Mouse (Mus musculus): ENCODE measurements around the gene Cyp8b1.

Cyp8b1 gene

DNA sequence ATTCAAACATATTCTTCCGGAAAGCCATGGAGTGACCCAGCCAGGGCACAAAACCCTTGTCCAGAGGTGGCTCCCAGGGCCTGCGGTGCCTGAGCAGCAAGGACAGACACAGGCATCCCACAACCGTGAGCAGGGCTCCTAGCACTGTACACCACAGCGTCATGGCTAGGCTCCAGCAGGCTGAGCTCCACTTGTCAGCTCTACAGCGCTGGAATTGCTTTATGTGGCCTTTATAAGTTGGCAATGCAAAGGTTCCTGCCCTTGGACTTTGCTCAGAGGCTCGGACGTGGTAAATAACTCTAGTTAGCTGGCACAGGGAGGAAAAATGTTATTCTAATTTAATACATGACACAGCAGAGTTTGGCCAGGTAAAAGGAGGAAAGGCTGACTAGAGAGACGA is at the start of gene Cyp8b1:
Gene Cyp8b1, minus strand, starts transcription at position 204 of the 400 bp plus-strand sequence.
- no peak for DNase-seq (ENCODE audit: low spot score)

DNA sequence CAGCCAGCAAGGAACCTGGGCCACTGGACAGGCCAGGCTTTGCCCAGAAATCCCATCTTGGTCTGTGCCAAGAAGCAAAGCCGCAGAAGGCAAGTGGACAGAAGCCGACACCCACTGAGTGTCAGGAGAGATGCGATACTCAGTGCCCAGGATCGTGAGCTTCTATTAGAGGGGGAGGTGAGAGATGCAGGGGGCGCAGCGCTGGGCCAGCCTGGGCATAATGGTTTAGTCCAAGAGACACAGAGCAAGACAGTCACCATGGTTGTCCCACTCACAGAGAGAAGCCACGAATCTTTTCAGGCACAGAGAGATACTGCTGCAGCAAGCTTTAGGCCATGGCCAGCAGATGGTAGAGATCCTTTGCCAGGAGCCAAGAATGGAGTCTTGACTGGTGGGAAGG is 48.8 kb upstream of the Cyp8b1 start:
- no peak for DNase-seq (ENCODE audit: low spot score)

DNA sequence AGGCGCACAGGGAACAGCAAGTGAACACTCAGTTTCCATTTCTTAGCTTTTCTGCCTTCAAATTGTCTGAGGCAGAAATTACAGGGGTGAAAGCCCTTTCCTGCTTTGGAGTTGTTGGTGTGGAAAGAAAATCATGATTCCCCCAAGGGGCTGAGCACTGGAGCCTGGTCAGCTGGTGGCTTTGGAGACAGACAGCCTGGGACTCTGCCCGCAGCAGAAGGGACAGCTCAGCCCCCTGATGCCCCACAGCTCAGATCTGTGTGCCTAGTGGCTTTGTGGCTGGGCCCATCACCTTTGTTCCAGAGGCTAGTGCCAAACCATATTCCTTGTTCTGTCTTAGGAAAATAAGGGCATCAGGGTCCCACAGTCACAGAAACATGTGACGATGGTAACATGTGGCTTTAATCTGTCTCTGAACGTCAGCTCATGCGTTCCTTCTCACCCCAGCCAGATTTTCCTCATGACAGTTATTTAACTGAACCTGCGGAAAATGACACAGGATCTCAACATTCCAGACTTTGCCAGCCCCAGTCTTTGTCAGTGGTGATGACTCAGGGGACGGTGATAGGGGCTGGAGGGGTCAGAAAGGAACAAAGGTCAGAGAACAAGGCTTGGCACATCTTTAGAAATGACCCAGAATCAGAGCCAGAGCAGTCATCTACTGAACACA is 44.0 kb upstream of the Cyp8b1 start:
- DNase-seq (ENCODE audit: low spot score): peak; percentile 34

DNA sequence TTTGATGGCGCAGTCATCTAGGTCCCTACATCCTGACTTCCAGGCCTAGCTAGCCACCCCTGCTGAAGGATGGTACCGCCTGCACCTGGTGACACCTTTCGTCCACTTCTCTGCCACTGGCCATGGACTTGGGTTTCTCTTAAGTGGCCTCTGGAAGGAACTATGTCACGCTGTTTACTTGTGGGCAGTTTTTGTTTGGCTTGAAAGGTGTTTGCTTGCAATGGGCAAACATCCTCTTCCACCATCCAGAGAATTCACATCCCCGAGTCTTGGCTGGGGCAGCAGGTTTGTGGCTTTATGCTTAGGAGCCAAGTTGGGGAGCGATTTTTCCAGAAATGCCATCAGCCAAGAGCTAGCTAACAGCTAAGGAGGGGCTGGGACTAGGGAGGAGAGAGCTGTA is 36.5 kb upstream of the Cyp8b1 start:
- DNase-seq (ENCODE audit: low spot score): no peak

DNA sequence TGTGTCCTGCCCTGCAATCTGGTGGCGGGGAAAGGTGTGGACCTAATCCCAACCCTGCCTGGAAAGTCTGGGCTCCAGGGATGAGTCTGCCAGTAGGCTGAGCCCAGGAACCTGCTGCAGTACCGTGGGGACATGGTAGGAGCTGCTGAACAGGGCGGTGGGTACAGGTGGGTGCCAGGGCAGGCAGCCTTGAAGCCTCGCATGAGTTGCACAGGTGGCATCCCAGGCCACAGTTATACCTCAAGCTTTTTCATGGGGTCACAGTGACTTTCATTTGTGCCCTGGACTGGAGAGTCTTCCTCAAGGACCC is 35.0 kb upstream of the Cyp8b1 start:
- DNase-seq (ENCODE audit: low spot score): no peak

DNA sequence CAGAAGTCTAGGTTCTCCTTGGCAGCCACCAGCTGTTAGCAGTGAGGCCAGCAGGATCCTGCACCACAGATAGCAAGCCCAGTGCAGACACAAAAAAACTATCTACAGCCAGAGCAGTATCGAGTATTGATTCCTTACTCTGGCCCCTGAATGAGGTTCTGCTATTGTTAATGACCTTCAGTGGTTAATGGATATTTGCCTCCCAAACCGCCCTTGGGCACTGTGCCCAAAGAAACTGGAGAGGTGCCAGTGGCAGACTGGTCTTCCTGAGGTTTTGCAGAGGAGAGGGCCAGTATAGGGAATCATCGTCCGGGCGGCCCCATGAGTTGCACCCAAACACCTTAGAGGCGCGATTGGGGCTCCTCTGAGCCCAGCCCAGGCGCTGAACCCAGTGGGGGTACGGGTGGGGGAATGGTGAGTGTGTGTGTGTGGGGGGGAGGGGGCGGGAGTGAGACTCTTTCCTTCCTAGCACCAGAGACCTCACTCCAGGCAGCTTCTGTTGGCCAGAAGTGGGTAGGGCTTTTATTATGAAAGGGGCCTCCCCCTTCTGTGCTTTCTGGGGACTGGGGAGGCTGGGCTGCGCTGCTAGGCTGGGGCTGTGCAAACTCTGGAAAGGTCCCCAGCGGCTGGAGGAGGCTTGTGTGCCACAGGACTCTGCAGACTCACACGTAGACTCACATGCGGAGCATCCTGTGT is 34.5 kb upstream of the Cyp8b1 start, which contains the start of gene Fam198a:
Gene Fam198a, plus strand, starts transcription at position 571 of the 696 bp plus-strand sequence.
- peak; percentile 43 for DNase-seq (ENCODE audit: low spot score)

DNA sequence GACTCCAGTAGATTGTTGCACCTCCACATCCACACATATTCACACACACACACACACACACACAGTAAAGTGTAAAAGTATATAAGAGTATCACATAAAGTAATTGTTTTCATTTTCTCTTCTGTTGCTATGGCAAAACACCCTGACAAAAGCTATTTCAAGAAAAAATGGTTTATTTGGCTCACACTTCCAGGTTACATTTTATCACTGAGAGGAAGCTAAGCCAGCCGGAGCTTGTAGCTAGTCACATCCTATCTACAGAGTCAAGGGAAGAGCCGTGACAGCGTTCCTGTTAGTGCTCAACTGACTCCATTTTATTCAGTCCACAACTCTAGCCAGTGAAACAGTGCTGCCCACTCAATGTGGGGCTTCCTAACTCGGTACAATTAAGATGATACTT is 32.3 kb upstream of the Cyp8b1 start:
- DNase-seq (ENCODE audit: low spot score): no peak

DNA sequence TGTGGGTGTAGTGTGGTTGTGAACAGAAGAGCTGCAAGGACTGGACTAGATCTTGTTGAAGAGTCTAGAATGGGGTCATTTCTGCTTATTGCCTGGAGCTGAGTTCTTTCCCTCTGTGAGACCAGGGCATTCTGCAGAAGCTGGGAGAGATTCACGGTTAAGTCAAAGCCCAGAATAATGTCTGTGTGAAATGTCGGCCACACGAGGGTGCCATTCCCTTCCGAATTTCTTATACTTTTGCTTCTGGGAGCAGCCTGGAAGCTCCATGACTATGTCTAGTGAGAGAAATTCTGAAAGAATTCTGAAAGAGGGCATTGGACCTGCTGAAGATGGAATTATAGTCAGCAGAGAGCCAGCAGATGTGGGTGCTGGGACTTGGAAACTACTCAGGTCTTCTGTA is 31.7 kb upstream of the Cyp8b1 start:
- peak; percentile 70 for DNase-seq (ENCODE audit: low spot score)

DNA sequence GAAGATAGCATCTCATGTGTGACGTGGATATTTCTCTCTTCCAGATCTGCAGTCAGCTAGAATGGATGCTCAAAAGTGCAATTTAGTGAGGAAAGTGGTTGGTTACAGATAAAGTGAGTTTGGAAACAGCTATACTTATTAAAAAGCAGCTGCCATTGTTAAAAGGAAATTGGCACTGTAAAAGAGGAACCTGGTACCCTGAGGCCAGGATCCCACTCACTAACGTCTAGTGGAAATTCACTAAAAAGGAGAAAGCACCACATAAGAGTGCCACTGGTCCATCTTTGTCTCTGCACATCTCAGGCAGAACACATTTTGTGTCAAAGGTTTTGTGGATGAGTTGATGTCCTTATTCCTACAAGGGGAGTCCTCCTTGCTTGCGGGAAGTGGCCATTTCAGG is 27.5 kb upstream of the Cyp8b1 start:
- no peak for DNase-seq (ENCODE audit: low spot score)

DNA sequence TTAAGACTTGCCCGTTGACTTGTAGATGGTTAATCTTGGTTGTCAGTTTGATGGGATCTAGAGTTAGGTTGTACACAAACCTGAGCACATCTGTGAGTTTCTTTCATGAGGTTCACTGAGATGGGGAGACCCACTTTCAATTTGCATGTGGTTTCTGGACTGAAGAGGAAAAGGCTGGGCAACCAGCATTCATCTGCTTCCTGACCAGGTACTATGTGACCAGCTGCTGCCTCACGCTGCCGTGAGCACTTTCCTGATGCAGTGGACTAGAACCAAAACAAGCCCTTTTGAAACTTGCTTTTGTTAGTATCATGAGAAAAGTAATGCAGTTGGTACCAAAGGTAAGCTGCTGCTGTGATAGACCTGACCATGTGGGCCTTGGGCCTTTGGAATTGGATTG is 26.9 kb upstream of the Cyp8b1 start:
- DNase-seq (ENCODE audit: low spot score): no peak

DNA sequence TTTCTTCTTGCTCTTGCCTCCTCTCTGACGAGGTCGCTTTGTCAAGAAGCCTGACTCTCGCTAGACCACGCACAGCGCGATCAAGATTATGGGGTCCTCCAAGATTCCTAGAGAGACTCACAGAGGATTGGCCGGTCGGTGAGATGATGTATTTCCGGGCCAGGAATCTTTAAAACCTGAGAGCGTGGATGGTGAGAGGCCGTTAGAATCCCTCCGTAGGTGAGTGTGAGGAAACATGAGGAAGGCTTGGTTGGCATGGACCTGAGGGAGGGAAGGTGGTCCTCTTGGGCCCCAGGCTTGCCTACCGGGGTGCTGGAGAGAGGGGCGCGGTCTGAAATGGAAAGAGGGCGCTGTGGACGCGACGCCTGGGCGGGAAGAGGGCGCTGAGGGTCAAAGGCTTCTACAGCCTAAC is 21.8 kb upstream of the Cyp8b1 start:
- peak; percentile 66 for DNase-seq (ENCODE audit: low spot score)

DNA sequence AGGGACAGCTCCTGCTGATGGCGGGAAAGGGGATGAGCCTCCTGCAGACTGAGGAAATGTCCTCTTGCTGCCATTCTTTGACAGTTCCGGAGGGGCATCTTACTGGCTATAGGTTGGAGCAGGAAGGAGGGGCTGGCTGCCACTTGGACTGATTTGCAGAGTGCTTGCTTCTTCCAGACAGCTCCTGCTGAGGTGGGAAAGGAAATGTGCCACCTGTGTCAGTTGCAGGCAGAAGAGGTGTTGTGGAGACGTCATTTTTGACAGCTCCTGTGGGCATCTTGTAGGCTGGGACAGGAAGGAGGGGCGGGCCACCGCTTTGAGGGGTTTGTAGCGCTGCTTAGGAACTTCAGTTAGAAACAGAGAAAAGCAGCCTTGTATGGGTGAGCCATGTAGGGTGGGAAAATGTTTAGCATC is 21.4 kb upstream of the Cyp8b1 start:
- DNase-seq (ENCODE audit: low spot score): no peak

DNA sequence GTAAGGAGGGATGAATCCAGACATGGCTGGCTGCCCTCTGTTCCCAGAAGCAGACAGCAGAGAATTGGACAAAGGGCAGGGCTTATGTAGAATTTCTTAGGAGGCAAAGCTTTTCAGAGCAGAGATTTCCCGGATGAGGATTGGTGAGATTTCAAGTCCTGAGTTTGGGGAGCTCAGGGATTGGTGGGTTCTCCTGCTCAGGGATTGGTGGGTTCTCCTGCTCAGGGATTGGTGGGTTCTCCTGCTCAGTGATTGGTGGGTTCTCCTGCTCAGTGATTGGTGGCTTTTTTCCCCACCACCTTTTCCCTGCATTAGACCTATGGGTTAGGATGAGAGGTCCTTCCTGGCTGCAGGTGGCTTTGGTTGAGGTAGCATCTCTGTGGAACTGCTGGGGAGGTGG is 20.8 kb upstream of the Cyp8b1 start:
- DNase-seq (ENCODE audit: low spot score): no peak

DNA sequence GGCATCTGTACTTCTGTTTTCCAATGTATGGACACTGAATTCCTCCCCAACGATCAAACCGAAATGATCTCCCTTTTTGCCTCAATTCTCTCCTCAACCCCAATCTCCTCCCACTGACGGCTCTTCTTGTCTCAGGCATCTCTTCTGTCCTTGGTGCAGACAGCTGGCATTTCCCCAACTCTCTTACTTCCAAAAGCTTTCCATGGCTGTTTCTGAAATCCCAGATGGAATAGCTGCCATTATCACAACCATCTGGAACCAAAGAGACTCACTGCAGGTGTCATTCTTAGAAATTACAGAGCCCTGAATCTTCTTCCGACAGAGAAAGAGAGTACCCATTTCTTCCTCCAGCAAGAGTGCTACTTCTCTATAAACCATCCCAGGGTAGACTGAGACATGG is 18.8 kb upstream of the Cyp8b1 start:
- no peak for DNase-seq (ENCODE audit: low spot score)

DNA sequence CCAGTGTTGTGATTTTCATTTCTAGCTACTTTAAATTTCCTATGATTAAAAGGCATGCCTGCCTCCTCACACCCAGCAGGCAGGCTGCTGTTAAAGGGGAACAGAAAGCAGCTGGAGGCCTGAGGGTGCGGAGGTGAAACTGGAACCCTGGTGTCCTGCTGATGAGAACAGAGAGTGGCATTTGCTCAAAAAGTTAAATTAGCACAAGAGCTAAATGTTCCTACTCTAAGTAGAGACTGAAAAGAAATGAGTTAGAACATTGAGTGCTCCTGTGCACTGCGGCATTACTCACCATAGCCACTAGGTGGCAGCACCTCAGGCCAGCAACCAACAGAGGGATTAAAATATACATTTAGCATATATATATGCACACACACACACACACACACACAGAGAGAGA is 12.4 kb upstream of the Cyp8b1 start:
- DNase-seq (ENCODE audit: low spot score): peak; percentile 70

DNA sequence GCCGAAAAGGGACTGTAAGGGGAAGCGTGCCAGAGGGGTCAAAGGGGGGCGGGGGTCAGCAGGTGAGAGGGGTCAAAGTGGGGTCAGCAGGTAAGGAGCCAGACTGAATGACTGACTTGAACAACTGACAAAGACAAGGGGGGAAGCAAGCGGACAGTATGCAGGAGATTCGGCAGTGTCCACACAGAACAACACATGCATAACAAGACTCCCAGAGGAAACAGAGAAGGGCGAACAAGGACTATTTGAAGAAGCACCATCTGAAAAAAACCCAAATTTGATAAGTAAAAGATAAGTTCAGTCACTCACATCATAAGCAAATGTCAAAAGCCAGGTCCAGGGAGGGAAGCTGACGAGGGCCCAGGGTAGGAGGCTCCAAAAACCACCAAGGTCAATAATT is 11.6 kb upstream of the Cyp8b1 start:
- DNase-seq (ENCODE audit: low spot score): no peak

DNA sequence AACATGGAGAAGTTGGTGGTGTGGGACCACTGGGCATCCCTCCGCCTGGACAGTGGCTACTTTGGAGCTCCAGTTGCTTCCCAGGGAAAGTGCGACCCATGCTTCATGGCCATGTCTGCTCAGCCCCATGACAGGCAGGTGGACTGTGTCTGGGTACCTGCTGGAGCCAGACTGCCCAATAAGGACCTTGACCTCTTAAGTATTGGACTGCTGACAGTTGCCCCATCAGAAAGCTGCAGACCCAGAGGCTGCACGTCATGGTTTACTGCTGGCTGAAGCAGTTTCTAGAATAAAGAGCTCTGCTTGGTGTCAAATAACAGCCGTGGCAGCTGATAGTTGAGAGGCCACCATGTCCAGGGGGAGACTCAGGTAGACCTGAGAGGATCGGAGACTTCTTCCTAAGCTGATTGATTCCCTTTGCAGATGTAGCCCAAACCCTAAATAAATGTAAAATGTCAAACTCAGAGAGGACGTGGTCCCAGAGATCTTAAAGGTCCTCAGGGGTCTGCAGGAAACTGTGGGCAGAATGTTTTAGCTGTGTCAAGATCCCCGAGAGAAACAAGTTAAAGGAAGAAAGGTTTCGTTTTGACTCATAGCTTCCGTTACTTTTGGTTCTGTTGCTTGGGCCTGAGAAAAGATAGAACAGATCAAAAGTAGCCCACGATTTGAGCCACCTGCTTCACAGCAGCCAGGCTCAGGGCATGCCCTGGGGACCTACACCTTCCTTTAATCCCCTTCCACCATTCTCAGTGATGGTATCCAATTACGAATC is 10.7 kb upstream of the Cyp8b1 start:
- DNase-seq (ENCODE audit: low spot score): no peak

DNA sequence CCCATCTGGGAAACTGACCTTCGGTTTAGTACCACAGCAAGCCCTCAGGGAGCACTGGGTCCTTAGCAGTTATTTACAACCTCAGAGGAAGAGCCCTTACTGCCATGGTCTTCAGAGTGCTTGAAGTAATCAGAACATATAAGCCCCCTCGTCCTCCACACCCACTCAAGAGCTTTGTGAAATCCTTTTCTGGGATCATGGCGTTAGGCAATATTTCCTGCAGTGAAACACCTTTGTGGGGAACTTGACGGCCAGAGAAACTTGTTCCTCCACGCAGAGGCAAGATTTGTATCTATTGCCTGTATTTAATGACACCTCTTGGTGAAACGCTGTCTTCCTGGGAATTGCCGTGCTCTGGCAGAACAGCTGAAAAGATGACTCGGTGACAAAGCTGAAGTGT is 9.9 kb upstream of the Cyp8b1 start:
- DNase-seq (ENCODE audit: low spot score): no peak

DNA sequence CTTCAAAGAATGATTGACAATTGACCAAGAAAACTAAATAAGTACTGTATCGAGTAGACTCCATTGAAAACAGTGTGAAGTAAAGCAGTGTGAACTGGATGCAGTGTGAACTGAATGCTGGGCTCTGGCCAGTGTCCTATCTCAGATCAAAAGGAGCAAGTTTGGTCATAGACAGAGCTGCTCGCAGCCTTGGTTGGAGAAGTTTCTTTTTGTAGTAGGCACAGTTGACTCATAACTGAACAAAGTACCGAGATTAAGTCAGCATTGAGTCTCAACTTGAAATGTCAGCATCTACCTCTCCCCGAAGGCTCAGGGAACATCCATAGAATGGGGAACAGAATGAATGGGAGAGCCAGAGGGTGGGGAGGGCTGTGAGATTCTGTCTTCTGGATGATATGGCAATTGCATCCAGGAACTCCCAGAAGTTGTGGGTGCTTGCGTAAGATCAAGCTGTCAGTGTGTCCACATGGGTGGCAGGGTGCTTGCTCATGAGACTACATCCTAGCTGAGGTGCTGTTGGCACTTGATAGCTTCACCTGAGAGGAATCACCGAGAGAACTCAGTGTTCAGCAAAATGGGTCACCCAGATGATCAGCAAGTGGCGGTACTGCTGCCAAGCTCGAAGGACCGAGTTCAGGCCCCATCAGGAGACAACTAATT is 8.9 kb upstream of the Cyp8b1 start:
- no peak for DNase-seq (ENCODE audit: low spot score)

DNA sequence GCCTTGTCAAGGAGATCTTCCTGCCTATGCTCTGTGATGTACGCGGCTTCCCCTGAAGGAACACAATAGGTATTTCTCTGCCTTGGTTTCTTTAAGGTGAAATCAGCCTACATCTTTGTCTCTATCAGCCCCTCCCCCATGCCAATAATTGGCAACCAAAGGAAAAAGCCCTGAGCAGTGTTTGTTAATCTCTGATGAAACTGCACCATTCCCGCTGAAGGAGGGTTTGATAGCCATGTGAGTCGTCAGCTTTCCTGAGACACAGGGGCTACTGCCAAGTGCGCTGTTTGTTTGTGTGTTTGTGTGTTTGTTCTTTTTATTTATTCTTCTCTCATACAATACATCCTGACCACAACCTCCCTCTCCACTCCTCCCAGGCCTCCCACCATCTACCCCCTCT is 7.8 kb upstream of the Cyp8b1 start:
- no peak for DNase-seq (ENCODE audit: low spot score)

DNA sequence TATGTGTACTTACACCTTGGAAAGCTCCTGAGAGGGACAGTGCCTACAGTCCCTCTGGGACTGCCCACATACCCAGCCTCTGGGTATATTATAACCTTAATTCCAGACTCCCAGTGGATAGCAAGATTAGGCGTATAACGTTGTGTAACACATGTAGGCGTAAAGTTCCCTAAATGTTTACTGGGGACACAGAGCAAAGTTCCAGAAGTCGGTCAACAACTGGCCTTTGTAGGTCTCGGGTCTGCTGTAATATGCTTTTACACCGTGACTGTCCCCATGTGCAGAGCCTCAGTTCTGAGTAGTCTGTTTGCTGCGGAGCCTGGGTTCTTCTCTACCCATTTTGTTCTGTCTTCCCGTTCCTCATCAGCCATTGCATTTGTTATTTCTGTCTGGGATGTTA is 7.3 kb upstream of the Cyp8b1 start:
- no peak for DNase-seq (ENCODE audit: low spot score)

DNA sequence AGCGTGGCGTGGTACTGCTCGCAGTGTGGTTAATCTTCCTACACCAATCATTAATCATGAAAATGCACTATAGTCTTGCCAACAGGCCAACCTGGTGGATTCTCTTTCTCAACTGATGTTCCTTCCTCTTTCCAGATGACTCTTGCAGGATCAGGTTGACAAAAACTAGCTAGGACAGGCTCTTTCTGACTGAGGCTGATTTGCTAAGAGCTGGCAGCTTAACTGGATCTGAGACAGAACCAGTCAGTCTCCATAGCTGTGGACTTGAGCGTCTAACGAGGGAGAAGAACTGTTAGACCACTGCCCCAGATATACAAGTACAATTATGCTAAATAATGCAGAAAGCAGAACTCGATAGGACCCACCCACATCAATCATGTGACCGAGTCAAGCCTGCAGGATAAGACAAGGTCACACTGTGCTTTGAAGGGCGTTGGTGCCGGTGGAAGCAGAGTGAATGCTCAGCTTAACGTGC is 3.0 kb upstream of the Cyp8b1 start:
- DNase-seq (ENCODE audit: low spot score): no peak

DNA sequence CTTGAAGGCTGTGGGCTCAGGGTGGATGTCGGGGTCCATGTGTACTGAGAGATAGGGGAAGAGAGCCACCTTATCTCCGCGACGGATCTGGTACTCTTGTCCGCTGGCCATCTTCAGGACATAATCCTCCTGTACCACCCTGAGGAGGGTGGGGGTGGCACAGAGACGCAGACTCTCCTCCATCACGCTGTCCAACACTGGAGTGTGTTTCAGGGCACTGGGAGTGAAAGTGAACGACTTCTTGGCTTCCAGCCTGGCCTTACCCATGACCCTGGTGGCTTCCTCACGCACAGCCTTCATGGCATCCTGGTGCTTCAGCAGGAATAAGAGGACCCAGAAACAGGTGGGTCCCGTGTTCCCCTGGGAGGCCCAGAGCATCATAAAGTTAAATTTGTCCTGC is 1.0 kb downstream of the Cyp8b1 start:
- no peak for DNase-seq (ENCODE audit: low spot score)
